Mouse (Mus musculus): ENCODE data around the gene Rpl14.

Gene Rpl14

GRCm38 (mm10) chr9:120603512-120603908, 32.3 kb downstream of the Rpl14 start:
- no peak for DNase-seq (ENCODE audit: low spot score in 2 of 2)

GRCm38 (mm10) chr9:120603956-120604355, 32.7 kb downstream of the Rpl14 start:
- DNase-seq (ENCODE audit: low spot score in 2 of 2), result no peak

- DNase-seq (ENCODE audit: low spot score in 2 of 2), result no peak
Measured at GRCm38 (mm10) chr9:120611055-120611454, 39.8 kb downstream of the Rpl14 start.

GRCm38 (mm10) chr9:120614059-120614458, 42.8 kb downstream of the Rpl14 start:
- no peak for DNase-seq (ENCODE audit: low spot score in 2 of 2)

DNA sequence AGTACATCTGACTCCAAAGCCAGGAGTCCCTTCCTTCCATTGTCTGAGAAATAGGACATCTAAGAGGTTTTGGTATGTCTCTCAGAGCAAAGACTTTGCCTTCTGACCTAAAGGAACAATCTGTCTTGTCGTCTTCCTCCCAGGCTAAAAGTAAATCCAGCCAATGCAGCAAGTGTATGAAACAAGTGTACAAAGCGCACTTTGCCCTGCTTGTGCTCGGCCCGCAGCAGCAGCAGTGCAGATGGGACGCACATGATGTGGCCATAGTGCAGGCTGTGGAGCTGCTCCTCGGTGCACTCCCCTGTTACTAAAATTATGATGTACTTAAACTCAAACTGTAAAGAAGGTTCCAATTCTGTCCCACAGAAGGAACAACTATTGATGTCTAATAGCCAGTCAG, 46.9 kb downstream of the Rpl14 start:
- no peak for DNase-seq (ENCODE audit: low spot score in 2 of 2)

- DNase-seq (ENCODE audit: low spot score in 2 of 2), result no peak
Measured at GRCm38 (mm10) chr9:120619347-120619708, 48.1 kb downstream of the Rpl14 start.

DNA sequence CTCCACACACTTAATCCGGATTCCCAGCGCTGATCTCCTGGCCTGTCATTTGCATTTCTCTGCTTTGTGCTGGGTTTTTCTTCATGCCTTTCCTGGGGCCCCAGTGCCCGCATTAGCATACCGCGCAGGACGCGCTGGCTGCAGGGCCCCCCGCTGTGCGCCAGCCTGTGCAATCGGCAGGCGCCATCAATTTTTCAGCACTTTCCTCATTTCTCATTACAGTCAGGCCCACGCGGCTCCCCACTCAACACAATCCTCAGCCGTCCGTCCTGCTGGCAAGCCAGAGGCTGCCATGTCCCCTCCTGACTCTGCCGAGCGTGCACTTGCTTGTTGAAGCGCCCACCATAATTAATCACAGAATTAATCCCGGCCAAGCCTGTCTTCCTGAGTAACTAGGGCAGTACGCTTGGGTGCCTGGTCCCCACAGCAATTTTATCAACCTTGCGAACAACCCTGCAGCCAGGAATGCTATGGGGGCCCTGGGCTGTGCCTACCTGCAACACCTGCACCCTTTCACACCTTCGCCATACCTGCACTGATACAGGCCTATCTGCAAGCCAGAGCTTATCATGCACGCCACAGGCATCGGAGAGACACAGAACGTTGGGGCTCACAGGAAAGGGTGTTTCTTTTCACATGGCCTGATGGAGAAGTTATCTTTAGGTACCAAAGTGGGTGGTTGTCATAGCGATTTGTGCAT, 48.6 kb downstream of the Rpl14 start:
- DNase-seq (ENCODE audit: low spot score in 2 of 2), result no peak

DNA sequence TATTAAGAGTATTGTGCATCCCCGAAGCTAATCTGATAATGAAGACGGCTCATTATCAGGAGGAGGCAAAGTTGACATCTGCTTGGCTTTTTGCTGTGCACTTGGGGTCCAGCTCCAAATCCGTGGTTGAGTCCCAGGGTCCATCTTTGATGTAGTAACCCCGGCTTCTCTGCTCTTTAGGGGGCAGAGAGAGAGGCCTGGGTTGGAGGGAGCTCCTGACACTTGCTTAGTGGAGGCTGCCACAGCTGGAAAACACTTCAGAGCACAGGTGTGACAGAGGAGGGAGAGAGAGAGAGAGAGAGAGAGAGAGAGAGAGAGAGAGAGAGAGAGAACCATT, 49.1 kb downstream of the Rpl14 start:
- DNase-seq (ENCODE audit: low spot score in 2 of 2), result no peak
